Mouse (Mus musculus) heart, adult 2 months (tissue): ENCODE measurements at regions not wholly inside any gene's neighbourhood (a gene's known extent, or its start where the extent isn't known, plus 50 kb on each side); places are given as distances from the start of the nearest gene placed in this dataset.

Experiments
- CTCF ChIP-seq: fragments of 200-600 bp; IDR thresholded peaks from 2 replicates; pipeline ENCODE4 v1.8.1; 2022; ENCODE audit warnings: antibody characterized with exemption, mild to moderate bottlenecking, moderate library complexity
- EP300 ChIP-seq: fragments of 200-500 bp; IDR thresholded peaks from 2 replicates; pipeline ENCODE4 v1.6.1; 2011; ENCODE audit warnings: low read depth, low read length, control low read depth; ENCODE audit not compliant: insufficient read depth

GRCm38 (mm10) chr4:56209499-56209898 is 530.4 kb upstream of the Gm26657 start:
- TF ChIP-seq EP300 (no peak), CTCF (no peak)
